Mouse (Mus musculus): ENCODE measurements around the gene Sf1.

Gene Sf1

DNA sequence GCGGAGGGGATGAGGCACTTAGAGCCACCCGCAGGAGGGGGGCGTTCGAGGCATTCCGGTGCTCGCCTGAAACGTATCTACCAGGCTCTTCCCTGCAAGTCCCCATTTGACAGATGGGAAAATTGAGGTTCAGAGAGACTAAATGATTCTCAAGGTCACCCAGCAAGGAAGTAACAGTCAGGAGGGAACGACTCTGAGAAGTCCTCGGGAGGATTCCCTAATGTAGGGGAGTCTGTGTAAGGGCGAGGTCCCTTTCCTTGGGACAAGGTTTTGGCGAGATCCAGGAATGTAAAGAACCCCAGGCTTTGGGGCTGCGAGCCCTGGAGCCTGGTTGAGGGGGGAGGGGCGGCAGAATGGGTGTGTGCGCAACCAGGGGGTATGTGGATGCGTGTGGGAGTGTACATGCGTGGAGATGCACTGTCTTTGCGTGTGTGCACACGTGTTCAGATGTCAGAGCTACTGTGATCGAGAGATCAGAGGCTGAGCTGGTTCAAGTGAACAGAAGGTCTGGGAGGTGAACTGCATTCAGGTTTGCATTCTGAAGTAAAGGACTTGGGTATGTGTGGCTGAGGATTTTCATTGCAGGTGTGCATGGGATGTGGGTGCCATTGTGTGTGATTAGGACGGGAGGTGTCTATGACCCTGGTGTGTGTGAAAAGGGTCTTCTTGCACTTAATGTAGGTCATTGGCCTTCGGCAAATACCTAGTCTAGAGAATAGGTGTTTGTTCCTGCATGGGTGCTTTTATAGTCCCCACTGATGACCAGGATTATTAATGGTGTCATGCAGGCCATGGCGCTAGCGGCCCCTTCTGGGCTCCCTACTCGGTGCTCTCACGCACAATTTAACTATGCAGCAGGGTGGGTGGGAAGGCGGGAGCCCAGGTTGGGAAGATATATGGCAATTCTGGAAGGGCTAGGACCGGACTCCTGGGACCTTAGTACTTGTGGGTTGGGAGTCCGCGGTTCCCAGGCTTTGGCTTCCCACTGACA lies 36.9 kb downstream of the Sf1 start:
- DNase-seq: peak; percentile 41

DNA sequence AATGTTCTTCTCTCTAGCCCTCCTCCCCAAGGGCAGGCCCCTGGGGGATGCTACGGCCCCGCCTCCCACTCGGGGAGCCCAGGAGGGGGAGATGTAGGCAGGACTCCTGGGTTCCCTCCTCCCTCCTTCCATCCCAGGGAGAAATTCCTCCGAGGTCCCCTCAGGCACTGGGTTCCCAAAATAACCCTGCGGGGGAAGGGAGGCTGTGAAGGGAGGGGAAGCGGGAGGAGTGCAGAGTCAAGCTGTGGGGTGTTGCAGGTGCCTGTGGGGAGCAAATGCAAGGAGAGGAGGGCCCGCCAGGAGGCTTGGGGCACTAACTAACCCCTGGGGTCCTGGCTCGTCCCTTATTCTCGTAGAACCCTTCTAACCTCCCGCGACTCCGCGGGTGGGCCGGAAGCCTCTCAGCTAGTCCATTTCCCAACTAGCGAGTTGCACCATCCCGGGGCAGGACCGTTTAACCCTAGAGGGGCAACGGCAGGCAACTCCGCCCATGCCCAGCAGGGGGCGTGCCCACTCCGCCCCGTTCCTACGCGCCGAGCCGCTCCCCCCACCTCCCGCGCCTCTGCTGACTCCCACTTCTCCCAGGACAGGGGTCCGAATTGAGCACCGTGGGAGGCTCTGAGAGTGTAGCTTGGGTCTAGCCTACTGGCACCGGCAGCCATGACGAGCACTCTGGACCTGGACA lies 37.8 kb downstream of the Sf1 start:
- DNase-seq: peak; percentile 91

DNA sequence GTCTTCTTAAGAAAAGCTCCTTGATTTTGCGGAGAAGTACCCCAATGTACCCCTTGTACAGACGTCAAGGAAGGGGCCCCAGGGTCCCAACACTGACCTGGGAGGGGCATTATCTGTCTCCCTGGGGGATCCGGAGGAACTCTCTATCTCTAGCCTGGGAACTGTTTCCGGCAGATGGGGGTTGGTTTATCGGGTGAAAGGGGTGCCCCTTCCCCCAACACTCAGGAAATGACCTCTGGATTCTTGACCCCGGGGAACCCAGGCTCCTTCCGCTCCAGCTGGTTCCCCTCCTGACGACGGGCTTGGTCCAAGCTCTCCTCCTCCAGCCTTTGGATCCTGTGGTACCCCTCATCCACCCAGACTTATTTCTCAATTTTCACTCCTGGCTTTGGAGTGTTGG lies 38.5 kb downstream of the Sf1 start:
- peak; percentile 70 for DNase-seq

DNA sequence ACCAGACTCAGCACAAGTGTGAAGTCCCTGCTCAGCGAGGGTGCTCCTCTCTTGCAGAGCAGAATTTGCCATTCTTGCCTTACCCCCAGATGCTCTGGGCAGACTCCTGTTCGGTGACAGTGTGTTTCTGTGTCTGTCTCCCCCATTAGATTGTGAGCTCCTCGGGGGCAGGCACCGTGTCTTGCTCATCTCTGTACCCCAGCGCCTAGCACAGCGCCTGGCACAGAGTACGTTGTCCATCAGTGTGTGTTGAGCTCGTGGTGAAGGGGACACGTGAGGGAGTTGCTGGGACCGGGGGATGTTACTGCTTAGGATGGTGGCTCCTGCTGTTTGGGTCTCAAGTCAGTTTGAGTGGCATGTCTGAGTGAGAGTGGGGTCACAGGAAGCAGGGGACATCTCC lies 40.4 kb downstream of the Sf1 start:
- DNase-seq: no peak

DNA sequence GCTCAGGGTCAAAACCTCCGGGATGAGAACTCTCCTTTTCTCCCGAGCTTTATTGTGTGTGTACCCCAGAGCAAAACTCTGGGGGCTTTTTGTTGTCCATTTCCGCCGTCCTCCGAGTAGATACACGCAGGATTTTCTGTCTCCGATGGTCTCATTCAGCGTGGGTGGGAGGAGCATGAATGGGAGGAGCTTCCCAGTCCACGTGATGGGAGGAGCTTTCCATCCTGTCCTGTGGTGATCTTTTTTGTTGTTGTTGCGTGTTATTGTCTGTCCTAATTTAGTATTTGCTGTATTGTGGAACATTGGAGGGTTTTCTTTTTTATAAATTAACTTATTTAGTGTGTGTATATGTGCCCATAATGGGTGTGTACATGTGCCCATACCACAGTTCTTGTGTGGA lies 41.9 kb downstream of the Sf1 start:
- DNase-seq: no peak

DNA sequence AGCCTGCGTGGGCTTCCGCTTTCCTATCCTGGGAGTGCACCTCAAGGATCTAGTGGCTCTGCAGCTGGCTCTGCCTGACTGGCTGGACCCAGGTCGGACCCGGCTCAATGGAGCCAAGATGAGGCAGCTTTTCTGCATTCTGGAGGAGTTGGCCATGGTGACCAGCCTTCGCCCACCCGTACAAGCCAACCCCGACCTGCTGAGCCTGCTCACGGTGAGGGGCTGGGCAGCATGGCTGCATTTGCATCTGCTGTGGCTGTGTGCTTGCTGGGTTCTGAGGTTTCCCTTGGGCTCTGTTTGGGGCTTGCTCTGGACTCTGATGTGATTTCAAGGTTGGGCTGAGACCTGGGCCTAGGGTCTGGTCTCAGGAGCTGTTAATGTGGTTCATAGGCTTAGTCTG lies 43.6 kb downstream of the Sf1 start:
- no peak for DNase-seq

DNA sequence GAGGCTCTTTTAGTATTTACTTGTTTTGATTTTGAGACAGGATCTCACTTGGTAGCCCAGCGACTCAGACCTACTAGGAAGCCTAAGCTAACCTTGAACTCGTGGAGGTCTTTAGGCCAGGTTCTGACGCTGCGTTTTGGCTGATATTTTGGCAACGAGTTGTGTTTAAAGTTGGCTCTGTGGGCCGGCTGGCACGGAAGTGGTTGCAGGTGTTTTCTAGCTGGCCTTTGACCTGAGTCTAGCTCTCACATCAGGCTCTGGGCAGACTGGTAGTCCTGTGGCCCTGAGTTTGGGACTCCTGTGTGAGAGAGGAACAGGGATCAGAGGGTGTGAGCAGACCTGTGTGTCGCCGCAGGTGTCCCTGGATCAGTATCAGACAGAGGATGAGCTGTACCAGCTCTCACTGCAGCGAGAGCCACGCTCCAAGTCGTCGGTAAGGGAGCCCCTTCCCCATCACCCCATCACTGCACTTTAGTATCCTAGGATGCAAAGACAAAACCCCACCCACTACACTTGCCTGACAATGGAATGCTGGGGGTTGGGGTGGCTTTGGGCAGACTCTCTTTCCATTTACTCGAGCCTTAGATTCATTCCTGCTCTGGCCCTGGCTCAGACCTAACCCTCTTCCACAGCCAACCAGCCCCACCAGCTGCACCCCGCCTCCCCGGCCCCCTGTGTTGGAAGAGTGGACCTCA lies 44.5 kb downstream of the Sf1 start:
- no peak for DNase-seq

DNA sequence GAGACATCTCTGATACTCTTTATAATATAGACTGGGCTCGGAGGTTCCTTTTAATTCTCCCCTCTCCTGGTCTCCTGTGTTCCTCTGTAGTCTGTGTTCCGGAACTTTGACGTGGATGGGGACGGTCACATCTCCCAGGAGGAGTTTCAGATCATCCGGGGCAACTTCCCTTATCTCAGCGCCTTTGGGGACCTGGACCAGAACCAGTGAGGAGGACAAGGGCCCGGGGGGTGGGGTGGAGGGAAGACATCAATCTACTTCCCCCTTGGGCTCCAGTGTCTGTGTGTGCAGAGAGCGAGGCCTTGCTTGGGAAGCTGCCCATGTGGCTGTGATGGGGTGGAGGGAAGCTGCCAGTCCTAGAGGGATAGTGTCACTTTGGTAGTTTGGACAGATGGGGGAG lies 45.3 kb downstream of the Sf1 start:
- no peak for DNase-seq

DNA sequence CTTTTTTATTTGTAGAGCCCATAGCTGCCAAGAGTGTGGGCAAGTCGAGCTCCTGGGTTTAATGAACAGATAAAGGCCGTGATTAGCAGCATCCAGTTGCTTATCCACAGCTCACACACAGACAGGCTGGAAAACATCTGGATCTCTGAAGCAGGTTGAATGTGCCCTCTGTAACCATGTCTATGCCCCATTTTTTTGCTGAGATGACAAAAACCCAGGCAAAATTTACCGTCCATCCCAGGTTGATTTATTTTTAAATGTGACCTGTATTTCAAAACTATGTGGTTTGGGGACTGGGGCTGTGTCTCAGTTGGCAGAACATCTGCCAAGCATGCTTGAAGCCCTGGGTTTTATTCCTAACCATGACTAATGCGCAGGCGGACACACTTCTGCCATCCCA lies 45.7 kb downstream of the Sf1 start:
- DNase-seq: no peak

DNA sequence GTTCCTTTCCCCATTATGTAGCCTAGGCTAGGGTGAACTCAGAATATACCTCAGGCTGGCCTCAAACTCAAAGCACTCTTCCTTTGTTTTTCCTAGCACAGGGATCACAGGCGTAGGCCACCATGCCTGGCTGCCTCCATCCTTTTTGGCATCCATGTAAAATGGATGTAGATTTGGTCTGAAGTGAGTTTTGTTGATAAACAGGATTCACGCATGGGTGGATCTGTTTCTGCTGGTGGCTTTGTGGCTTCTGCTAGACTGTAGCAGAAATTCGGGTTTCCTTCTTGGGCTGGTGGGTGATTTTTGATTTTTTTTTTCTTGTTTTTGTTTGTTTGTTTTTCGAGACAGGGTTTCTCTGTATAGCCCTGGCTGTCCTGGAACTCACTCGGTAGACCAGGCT lies 46.4 kb downstream of the Sf1 start:
- DNase-seq: no peak

DNA sequence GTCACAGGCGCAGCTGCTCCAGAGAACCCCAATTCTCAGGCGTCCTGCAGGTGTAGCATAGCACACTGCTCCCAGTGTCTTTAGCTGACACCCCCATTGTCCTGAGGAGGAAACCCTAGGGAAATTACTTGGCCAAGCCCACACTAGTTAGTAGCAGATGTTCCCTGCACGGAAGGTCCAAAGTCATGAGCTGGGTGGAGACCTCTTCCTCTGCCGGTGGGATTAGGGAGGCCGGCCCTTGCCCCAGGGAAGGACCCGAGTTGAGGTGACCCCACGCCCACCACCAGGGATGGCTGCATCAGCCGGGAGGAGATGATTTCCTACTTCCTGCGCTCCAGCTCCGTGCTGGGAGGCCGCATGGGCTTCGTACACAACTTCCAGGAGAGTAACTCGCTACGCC lies 49.3 kb downstream of the Sf1 start:
- DNase-seq: no peak

DNA sequence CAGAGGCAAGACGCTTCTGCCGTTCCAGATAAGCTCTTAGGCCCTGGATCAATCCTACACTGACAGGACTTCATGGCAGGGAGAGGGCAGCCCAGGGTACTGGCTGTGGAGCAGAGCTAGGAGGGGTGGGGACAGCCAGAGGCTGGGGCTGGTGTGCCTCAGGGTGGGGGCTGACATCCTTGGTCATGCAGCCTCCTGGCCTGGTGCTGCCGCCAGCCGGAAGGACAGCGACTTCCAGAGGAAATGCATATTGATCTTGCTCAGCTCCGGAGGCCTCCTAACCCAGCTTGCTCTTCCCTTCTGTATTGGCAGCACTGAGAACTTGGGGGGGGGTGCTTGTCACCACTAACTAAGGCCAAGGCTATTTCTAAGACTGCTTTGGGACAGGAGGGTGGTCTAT lies 52.0 kb downstream of the Sf1 start:
- DNase-seq: peak; percentile 67

DNA sequence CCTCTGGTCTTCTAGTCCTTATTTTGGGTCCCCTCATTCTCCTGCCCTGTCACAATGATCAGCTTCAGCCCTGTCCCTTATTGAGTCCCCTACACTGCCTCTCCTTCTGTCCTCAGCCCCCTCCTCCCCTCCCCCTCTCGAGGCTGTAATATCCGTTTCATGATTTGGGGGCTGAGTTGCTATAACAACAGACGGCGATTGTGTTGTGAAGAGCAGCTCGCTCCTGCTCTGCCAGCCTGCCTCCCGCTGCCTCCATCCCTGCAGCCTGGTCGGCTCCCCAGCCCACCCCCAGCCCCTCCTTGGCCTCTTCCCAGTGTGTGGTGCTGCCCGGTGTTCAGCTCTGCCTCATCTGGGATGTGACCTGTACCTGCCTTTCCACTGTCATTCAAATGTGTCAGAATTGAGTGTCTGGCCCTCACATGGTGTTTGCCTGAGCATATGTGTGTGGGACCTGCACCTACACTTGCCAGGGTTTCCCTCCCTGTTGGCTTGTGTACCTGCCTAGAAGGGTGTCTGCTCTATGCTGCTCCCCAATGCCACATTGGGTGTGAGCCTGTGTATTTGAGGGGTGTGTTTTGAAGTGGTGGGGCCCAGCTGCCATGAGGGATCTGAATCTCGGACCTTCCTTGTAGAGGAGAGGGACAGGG lies 52.8 kb downstream of the Sf1 start:
- no peak for DNase-seq

DNA sequence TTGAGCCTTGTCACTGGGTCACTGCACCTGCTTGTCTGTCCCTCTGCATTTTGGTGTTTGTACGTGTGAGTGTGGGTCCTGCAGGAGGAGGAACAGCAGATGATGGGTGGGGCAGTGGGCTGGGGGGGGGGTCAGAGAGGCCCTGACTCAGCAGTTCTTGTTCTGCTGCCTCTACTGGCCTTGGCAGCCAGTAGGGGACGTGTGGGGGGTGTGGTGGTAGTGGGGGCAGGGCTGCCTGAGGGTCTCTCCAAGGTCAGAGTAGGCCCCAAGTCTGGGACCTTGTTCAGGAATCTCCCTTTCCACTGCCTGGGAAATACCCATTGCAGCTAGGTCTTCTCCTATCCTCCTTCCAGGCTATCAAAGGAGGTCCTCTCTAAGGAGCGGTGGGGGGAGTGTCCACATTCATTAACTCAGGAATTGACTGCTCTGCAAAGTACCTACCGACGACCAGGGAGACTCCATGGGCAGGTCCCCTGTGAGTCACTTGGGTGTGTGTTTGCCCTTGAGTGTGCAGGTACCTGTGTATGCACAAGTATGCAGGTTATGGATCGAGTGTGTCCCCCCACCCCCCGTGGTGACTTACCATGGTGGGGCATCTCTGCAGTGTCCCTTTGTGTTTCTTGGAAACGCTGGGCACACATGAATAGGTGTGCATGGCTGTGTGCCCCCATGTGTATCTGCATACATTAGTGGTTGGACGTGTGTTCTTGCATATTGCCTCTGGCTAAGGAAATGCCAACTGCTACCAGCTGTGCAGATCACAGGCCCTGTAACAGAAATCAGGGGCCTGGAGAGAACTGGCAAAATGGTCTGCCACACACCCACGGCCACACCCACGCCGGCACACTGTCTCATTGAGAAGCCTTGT lies 53.6 kb downstream of the Sf1 start:
- no peak for DNase-seq

DNA sequence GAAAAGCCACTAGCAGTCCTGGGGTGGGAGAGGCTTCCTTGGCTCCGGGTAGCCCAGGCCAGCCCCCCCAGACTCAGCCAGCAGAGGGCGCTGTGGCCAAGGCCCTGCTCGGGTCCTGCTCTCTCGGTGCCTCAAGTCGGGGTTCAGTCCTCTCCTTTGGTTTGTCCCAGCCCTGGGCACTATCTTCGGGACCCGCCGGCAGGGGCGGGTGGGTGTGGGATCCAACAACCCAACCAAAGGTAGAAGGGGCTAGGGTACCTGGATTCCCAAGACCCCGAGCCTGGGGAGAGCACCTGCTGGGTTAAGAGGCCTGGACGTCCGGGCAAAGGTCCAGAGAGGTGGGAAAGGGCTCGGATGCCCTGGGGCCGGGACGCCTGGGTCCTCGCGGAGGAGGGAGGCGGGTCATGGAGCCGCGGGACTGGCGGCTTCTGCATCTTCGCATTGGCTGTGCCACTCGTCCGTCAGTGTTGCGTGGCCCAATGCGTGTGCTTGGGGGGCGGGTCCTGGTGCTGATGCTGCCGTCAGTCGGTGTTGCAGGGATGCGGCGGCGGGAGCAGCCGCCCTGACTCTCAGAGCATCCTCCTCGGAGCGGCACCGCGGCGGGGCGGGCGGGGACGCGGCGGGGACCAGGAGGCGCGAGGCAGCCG lies 54.9 kb downstream of the Sf1 start, which contains the start of gene Nrxn2:
Nrxn2 (plus strand) TSS at position 499 of the 647 bp plus-strand sequence.
- DNase-seq: peak; percentile 87

DNA sequence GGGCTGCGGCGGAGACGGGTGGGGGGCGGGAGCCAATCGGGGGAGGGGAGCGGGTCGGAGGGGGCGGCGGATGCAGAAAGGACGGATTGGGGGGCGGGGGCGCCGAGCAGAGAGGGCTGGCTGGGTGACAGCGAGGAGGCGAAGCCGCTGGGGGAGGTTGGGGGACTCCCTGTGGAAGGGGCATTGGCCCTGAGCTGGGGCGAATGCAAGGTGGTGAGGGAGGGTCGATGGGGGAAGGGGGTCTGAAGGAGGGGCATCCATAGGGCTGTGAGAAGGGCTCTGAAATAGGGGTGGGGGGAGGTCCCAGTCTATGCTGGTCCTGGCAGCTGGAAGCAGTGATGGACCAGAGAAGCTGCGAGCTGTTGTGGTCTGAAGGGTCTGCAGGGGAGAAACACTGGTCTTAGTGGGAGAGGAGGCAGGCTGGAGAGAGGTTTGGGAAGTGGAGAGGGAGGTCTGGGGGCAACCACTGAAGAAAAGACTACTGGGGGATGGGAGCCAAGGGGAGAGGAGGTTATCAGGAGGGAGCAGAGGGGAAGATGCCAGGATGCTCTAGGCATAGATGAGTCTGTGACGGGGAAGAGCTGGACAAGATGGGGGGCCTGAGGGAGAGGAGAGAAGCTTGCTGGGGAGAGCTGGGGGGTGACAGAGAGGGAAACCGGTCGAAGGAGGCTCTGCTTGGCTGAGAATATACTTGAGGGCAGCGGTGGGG lies 55.6 kb downstream of the Sf1 start:
- DNase-seq: no peak

DNA sequence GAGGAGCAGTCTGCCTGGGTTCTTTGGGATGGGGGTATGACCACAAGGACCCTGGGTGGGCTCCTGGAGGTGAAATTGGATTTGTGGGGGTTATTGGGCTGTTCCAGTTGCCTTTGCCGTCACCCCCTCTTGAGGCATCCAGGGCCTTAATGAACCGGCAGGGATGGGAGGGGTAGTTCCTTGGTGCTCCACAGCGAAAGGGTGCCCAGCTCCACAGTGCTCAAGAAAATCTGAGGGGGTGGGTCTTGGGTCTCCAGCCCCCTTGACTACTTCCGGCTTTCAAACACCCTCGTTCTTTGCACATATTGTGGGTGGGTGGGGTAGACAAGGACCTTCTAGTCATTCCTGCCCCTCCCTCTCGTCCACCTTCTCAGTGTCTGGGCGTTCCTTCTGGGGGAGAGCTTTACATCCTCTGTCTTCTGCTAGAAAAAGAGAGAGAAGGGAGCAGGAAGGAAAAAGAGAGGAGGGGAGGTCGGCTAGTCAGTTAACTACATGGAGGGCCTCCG lies 56.4 kb downstream of the Sf1 start:
- DNase-seq: no peak

DNA sequence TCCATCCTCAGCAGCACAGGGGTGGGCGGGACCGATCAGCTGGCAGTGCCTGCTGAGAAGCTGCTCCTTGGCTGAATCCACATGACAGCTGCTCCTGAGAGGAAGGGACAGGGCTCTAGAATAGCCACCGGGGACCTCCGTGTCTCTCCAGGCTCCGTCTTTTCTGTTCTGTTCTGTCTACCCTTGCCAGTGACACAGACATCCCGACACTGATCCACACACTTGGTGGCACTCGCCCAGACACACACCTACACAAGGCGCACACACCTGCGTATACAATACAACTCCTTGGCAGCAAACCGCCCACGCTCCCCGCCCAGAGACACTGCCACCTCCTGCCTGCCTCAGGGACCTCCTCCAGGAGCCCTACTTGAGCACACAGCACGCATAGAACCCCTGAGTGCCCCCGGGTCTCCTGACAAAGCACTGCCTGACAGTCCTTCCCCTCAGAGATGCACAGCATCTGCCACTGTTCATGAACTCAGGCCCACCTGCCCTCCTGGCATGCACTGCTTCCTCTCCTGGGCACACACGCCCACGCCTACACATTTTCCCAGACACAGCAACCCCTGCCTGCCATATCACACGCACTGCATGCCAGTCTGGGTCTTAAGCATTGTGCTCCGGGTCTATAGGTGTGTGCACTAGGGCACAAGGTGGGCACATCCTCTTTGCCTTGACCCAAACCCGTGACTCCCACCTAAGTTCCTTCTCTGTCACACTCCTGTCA lies 57.2 kb downstream of the Sf1 start:
- no peak for DNase-seq

DNA sequence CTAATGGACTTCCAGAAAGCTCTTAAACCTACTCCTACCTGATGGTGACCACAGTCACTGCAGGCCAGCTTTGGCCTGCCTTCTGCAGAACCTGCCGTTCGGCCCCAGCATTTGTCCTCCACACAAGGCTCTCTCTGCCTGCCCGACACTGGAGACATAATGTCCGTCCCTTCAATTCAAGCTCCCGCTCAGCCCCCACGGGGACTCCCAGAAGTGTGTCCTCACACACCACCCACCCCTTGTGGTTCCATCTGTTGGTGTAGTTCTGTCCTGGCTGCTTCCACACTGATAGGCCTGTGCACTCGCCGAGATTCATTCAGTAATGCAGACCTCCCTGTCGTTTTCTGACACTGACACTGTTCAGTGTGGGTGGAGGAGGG lies 57.7 kb downstream of the Sf1 start:
- DNase-seq: no peak

DNA sequence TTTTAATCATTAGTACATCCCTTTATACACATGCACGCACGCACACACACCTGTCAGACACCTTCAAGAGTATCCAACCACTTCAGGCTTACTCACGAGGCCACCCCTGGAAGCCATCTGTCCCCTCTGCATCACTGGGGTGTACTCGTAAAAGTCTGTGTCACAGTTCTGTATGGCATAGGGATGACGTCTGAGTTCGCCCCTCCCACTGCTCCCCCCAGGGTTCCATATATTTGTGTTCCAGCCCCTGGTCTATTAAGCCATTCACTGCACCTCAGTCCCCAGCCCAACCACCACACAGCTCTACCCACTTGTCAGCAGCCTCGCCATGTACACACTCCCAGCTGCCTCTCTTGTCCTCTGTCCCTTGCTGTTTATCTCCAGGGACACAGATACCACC lies 58.5 kb downstream of the Sf1 start:
- DNase-seq: no peak

All from lung, postnatal 36 days (tissue).